Mouse (Mus musculus): ENCODE data around the gene Gale. TPM values are rescaled to one million over a fixed set of nuclear protein-coding genes. Genes with fewer than 3 reads are reported as not detected.

Gale gene
- polyA plus RNA-seq, 1 experiment from 2014 or later: 29.1 TPM

- Histone ChIP-seq H3K4me2 (replicated peaks) (no peak overlapping the region), H3K9me3 (no peaks in the 10 kb centered on the region), H3K36me3 (peaks cover 47% of the 10 kb centered on the region), H3K4me1 (peaks cover 12% of the 10 kb centered on the region), H3K9ac (no peak overlapping the region), H3K4me3 (no peak overlapping the region), H3K27me3 (no peaks in the 10 kb centered on the region), H3K27ac (no peak overlapping the region)
- WGBS: 85% methylated on average over 5 of the region's 5 CpGs
- no peak for ATAC-seq (ENCODE audit: insufficient number of reproducible peaks, insufficient read depth, low FRiP score, low TSS enrichment)
Observed at GRCm38 (mm10) chr4:135961709-135962108, 1.8 kb upstream of the Gale start.

DNA sequence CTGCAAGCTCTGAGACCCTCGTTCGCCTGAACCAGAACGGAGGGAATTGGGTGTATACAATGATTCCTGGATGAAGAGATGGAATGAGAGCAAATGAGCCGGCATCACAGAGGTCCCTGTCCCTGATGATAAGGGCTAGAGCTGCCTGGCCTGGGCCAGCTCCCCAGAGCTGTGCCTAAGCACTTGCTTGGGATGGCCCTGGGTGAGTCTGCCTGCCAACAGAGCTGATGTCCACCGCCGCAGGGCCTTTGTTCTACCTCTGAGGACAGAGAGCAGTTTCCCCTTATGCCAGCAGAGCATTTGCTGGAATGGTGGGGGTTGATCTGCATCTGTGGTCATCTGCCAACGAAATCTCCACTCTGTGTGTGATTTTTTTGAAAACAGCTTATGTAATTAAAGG, 1.3 kb upstream of the Gale start:
- Histone ChIP-seq H3K4me1 (peaks cover 12% of the 10 kb centered on the region), H3K27me3 (no peaks in the 10 kb centered on the region), H3K4me3 (no peak overlapping the region), H3K27ac (no peak overlapping the region), H3K9me3 (no peaks in the 10 kb centered on the region), H3K9ac (no peak overlapping the region), H3K4me2 (replicated peaks) (no peak overlapping the region), H3K36me3 (peaks cover 50% of the 10 kb centered on the region)
- 88% methylated on average over 7 of the region's 7 CpGs for WGBS
- ATAC-seq (ENCODE audit: insufficient number of reproducible peaks, insufficient read depth, low FRiP score, low TSS enrichment): no peak

DNA sequence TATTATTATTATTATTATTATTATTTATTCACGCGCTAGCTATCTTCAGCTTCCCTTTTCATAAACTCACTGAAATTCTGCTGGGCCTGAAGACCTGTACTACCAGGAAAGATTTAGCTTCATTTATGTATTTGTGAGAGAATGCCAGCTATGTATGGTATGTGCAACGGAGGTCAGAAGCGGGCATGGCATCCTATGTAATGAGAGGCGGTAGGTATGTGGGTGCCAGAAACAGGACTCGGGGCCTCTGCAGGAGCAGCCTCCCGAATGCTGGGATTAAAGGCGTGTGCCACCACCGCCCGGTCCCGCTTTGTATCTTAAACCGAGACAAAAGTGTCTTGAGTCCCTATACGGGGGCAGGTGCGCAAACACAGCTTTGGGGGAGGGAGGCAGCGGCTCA, 581 bp upstream of the Gale start:
- H3K4me3 ChIP-seq: peak overlapping the region; percentile 57
- no peaks in the 10 kb centered on the region for H3K27me3 ChIP-seq
- peaks cover 51% of the 10 kb centered on the region for H3K36me3 ChIP-seq
- H3K27ac ChIP-seq: peak overlapping the region; percentile 88
- H3K4me1 ChIP-seq: peaks cover 12% of the 10 kb centered on the region
- ATAC-seq (ENCODE audit: insufficient number of reproducible peaks, insufficient read depth, low FRiP score, low TSS enrichment): no peak
- WGBS: 5% methylated on average over 15 of the region's 15 CpGs
- H3K9ac ChIP-seq: peak overlapping the region; percentile 77
- H3K4me2 ChIP-seq (replicated peaks): peak overlapping the region; percentile 77
- no peaks in the 10 kb centered on the region for H3K9me3 ChIP-seq

- Histone ChIP-seq H3K36me3 (peaks cover 54% of the 10 kb centered on the region), H3K27ac (no peak overlapping the region), H3K4me2 (replicated peaks) (peak overlapping the region; percentile 77), H3K9ac (peak overlapping the region; percentile 77), H3K9me3 (no peaks in the 10 kb centered on the region), H3K27me3 (no peaks in the 10 kb centered on the region), H3K4me3 (peak overlapping the region; percentile 57), H3K4me1 (peaks cover 12% of the 10 kb centered on the region)
- no peak for ATAC-seq (ENCODE audit: insufficient number of reproducible peaks, insufficient read depth, low FRiP score, low TSS enrichment)
- 4% methylated on average over 12 of the region's 12 CpGs for WGBS
Observed at GRCm38 (mm10) chr4:135964426-135964825, 899 bp downstream of the Gale start.

GRCm38 (mm10) chr4:135965113-135965512, 1.6 kb downstream of the Gale start:
- H3K4me1 ChIP-seq: peaks cover 12% of the 10 kb centered on the region
- peaks cover 55% of the 10 kb centered on the region for H3K36me3 ChIP-seq
- H3K27me3 ChIP-seq: no peaks in the 10 kb centered on the region
- no peak for ATAC-seq (ENCODE audit: insufficient number of reproducible peaks, insufficient read depth, low FRiP score, low TSS enrichment)
- H3K4me3 ChIP-seq: 0 out of 2 replicates have a peak overlapping the region, but pooled peaks have one; percentile 57
- WGBS: 85% methylated on average over 9 of the region's 9 CpGs
- H3K9me3 ChIP-seq: no peaks in the 10 kb centered on the region
- no peak overlapping the region for H3K27ac ChIP-seq
- H3K4me2 ChIP-seq (replicated peaks): 0 out of 2 replicates have a peak overlapping the region, but pooled peaks have one; percentile 77
- H3K9ac ChIP-seq: no peak overlapping the region

GRCm38 (mm10) chr4:135966283-135966682, 2.8 kb downstream of the Gale start:
- no peak for ATAC-seq (ENCODE audit: insufficient number of reproducible peaks, insufficient read depth, low FRiP score, low TSS enrichment)
- WGBS: 91% methylated on average over 16 of the region's 16 CpGs
- Histone ChIP-seq H3K9ac (no peak overlapping the region), H3K4me3 (no peak overlapping the region), H3K9me3 (no peaks in the 10 kb centered on the region), H3K27ac (no peak overlapping the region), H3K36me3 (peaks cover 56% of the 10 kb centered on the region), H3K4me1 (peaks cover 16% of the 10 kb centered on the region), H3K27me3 (no peaks in the 10 kb centered on the region), H3K4me2 (replicated peaks) (no peak overlapping the region)

- H3K4me2 ChIP-seq (replicated peaks): no peak overlapping the region
- H3K4me3 ChIP-seq: no peak overlapping the region
- no peak for ATAC-seq (ENCODE audit: insufficient number of reproducible peaks, insufficient read depth, low FRiP score, low TSS enrichment)
- H3K9me3 ChIP-seq: no peaks in the 10 kb centered on the region
- no peaks in the 10 kb centered on the region for H3K27me3 ChIP-seq
- 86% methylated on average over 18 of the region's 18 CpGs for WGBS
- no peak overlapping the region for H3K27ac ChIP-seq
- H3K36me3 ChIP-seq: peaks cover 50% of the 10 kb centered on the region
- peaks cover 22% of the 10 kb centered on the region for H3K4me1 ChIP-seq
- H3K9ac ChIP-seq: no peak overlapping the region
Observed at GRCm38 (mm10) chr4:135967086-135967760, 3.7 kb downstream of the Gale start.

DNA sequence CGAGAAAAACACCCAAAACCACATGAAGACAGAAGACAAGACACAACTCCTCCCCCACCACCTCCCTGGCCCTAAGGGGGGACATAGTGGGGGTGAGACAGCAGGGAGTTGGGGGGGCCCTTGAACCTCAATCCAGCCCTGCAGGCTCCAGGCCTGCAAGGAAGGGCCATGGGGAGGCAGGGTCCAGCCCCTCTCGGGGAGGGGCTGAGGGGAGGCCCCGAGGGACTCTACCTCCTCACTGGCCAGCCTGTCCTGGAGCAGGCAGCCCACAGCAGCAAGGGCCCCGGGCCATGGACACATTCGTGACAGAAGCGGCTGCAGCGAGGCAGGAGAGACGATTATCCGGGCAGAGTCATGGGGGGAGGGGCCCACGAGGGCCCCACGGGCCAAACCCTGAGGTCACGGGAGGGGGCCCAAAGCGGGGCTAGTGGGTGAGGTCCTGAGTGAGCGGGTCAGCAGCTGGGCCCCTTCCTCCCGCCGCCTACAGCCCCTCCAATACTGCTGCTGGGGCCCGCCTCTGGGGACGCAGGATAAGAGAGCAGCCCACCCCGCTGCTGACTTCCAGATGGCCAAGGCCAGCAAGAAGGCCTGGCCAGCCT, 4.8 kb downstream of the Gale start:
- Histone ChIP-seq H3K36me3 (peaks cover 50% of the 10 kb centered on the region), H3K27me3 (no peaks in the 10 kb centered on the region), H3K9ac (no peak overlapping the region), H3K4me3 (no peak overlapping the region), H3K4me1 (peaks cover 22% of the 10 kb centered on the region), H3K4me2 (replicated peaks) (no peak overlapping the region), H3K27ac (no peak overlapping the region), H3K9me3 (no peaks in the 10 kb centered on the region)
- WGBS: 60% methylated on average over 19 of the region's 19 CpGs
- no peak for ATAC-seq (ENCODE audit: insufficient number of reproducible peaks, insufficient read depth, low FRiP score, low TSS enrichment)

DNA sequence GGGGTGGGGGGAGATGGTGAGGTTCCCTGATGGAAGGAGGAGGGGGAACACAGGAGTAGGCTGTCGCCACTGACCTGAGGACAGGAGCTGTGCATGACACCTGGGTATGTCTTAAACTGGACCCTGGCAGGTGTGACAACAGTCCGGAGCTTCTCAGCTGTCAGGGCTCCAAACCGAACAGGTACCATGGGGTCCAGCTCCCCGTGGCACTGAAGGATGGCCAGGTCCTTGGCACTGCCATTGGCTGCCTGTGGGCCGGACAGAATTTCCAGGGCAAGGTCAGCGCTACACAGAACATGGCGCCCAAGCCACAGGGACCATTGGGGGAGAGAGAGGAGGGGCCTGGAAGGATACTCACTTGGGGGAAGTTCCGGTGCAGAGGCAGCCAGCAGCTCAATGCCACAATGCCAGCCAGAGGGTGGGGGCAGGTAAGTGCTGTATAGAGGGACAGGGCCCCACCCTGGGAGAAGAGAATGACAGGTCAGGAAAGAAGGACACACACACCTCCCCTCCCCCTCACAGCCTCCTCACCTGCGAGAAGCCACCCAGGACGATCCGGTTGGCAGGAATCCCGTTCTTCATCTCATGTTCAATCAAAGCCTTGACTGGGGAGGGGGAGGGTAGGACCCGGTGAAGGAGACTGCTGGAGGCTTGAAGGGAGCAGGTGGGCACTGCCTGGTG, 5.7 kb downstream of the Gale start:
- no peak overlapping the region for H3K9ac ChIP-seq
- no peaks in the 10 kb centered on the region for H3K27me3 ChIP-seq
- peaks cover 20% of the 10 kb centered on the region for H3K4me1 ChIP-seq
- H3K4me2 ChIP-seq (replicated peaks): no peak overlapping the region
- no peak overlapping the region for H3K27ac ChIP-seq
- no peak overlapping the region for H3K4me3 ChIP-seq
- H3K9me3 ChIP-seq: no peaks in the 10 kb centered on the region
- H3K36me3 ChIP-seq: peaks cover 53% of the 10 kb centered on the region
- ATAC-seq (ENCODE audit: insufficient number of reproducible peaks, insufficient read depth, low FRiP score, low TSS enrichment): no peak
- WGBS: 85% methylated on average over 13 of the region's 13 CpGs

- peaks cover 67% of the 10 kb centered on the region for H3K36me3 ChIP-seq
- no peak overlapping the region for H3K27ac ChIP-seq
- H3K4me2 ChIP-seq (replicated peaks): no peak overlapping the region
Observed at GRCm38 (mm10) chr4:135970585-135970984, 7.1 kb downstream of the Gale start.

DNA sequence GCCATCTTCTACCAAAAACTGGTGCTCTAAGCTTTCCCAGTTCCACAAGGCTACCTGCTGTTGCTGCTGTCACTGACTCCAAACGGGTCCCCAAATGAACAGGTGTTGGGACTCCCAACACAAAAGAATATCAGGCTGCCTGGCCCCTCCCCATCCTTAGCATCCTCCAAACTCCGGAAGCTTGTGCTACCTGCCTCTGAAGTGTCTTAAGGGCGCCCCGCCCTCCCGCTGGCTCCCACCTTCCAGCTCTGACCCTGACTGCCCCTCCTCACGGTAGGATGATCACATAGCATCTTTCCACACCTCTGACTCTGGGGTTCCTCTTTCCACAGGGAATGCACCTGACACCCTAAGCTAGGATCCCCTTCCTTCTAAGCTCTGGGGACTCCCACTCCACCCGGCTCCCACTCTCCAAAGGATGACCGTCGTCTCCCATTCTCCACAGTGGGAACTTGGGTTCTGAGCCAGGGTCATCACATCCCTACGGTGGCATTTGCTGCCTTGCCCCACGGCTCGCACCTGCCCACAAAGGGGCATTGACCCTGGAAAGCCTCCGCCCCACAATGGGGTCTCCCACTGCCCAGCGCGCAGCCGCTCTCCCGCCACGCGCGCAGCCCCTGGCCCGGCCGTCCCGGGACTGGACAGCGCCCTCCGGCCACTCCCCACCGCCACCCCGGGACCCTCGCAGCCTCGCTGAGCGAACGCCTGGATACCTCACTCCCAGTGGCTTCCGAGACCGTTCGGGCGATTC, 8.5 kb downstream of the Gale start:
- H3K9me3 ChIP-seq: no peaks in the 10 kb centered on the region

More at GRCm38 (mm10) chr4:135970585-135970984, 7.1 kb downstream of the Gale start:
- Histone ChIP-seq H3K4me1 (peaks cover 10% of the 10 kb centered on the region), H3K27me3 (no peaks in the 10 kb centered on the region), H3K9me3 (no peaks in the 10 kb centered on the region), H3K9ac (no peak overlapping the region), H3K4me3 (no peak overlapping the region)
- ATAC-seq (ENCODE audit: insufficient number of reproducible peaks, insufficient read depth, low FRiP score, low TSS enrichment): no peak
- WGBS: 85% methylated on average over 11 of the region's 11 CpGs

More for the DNA sequence above, 8.5 kb downstream of the Gale start:
- peak overlapping the region; percentile 97 for H3K4me3 ChIP-seq
- H3K4me1 ChIP-seq: peaks cover 10% of the 10 kb centered on the region
- H3K27me3 ChIP-seq: no peaks in the 10 kb centered on the region
- H3K27ac ChIP-seq: peak overlapping the region; percentile 63
- H3K36me3 ChIP-seq: peaks cover 68% of the 10 kb centered on the region
- under 1% methylated on average over 35 of the region's 35 CpGs for WGBS
- ATAC-seq (ENCODE audit: insufficient number of reproducible peaks, insufficient read depth, low FRiP score, low TSS enrichment): 0 out of 2 replicates have a peak, but pooled peaks have one; percentile 6
- H3K9ac ChIP-seq: peak overlapping the region; percentile 94
- peak overlapping the region; percentile 89 for H3K4me2 ChIP-seq (replicated peaks)

All from embryonic facial prominence, embryonic 12.5 days (tissue).